Mouse (Mus musculus) heart, adult 2 months (tissue): ENCODE data around the gene Tex38.

Experiments used
- CTCF ChIP-seq: fragments of 200-600 bp; IDR thresholded peaks from 2 replicates; pipeline ENCODE4 v1.8.1; 2022; ENCODE audit warnings: antibody characterized with exemption, mild to moderate bottlenecking, moderate library complexity
- EP300 ChIP-seq: fragments of 200-500 bp; IDR thresholded peaks from 2 replicates; pipeline ENCODE4 v1.6.1; 2011; ENCODE audit warnings: low read depth, low read length, control low read depth; ENCODE audit not compliant: insufficient read depth
- POLR2A ChIP-seq: fragments of 200-500 bp; IDR thresholded peaks from 2 replicates; pipeline ENCODE4 v1.6.1; 2011; ENCODE audit warnings: mild to moderate bottlenecking, low read depth, low read length, control low read depth; ENCODE audit not compliant: insufficient read depth

DNA sequence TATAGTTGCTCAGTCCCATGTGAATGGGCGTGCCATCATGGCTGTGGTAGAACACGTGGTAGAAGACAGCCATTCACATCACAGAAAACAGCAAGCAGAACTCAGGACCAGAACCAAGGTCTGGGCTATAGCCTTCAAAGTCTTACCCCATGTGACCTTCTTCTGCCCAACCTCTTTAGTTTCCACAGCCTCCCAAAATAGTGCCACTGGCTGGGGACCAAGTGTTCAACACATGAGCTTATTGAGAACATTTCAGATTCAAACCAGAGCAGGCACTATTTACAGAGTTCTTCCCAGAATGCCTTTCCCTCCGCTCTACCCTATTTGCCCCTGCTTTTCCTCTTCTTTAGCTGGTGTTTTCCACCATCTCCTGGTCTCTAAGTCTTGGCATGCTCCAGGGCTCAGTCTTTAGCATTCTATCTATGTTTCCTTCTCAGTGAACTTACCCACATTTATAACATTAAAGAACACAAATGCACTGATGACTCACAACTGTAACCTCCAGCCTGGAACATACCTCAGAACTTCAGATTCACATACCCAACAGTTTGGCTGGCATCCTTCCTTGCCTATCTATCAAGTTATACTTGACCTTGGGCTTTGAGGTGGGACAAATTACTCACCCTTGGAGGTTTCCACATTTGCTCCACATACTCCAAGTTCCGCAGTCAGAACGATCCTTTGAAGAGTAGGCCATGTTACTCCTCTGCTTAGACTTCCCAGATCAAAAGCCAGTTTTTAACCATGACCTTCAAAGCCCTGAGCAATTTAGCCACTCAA is 1.4 kb upstream of the Tex38 start:
- TF ChIP-seq POLR2A (no peak), CTCF (no peak), EP300 (no peak)
